Mouse (Mus musculus) lung, embryonic 16.5 days (tissue): Measurements from ENCODE around the gene Ccnyl1. TPM values are rescaled to one million over a fixed set of nuclear protein-coding genes. Genes with fewer than 3 reads are reported as not detected.

Experiments used
- ATAC-seq: fragments of 200-750 bp; cut with Nextera tagmentation; 2 replicates; pipeline ENCODE4 v1.8.0; 2017; ENCODE audit warnings: low read depth, mild to moderate bottlenecking, moderate library complexity
- H3K27ac ChIP-seq: fragments of 300-500 bp; sonication (generic); 2 replicates; pipeline ENCODE4 v1.5.1; 2014; ENCODE audit warnings: mild to moderate bottlenecking, control low read depth, low read length
- H3K27me3 ChIP-seq: fragments of 300-500 bp; sonication (generic); 2 replicates; pipeline ENCODE4 v1.6.1; 2014; ENCODE audit warnings: low read depth, low read length, mixed read lengths; ENCODE audit not compliant: control insufficient read depth, insufficient read depth
- H3K36me3 ChIP-seq: fragments of 300-500 bp; sonication (generic); 2 replicates; pipeline ENCODE4 v1.6.1; 2014; ENCODE audit warnings: low read length; ENCODE audit not compliant: control insufficient read depth, insufficient read depth
- H3K4me1 ChIP-seq: fragments of 300-500 bp; sonication (generic); replicated peaks from 2 replicates; pipeline ENCODE4 v1.6.1; 2014; ENCODE audit warnings: low read length, mixed read lengths; ENCODE audit not compliant: control insufficient read depth, insufficient read depth
- H3K4me2 ChIP-seq: fragments of 300-500 bp; sonication (generic); 2 replicates; pipeline ENCODE4 v1.6.1; 2014; ENCODE audit warnings: low read depth, low read length, control low read depth
- H3K4me3 ChIP-seq: fragments of 300-500 bp; sonication (generic); 2 replicates; pipeline ENCODE4 v1.5.1; 2014; ENCODE audit warnings: mild to moderate bottlenecking, low read length, control low read depth
- H3K9ac ChIP-seq: fragments of 300-500 bp; sonication (generic); 2 replicates; pipeline ENCODE4 v1.6.1; 2014; ENCODE audit warnings: low read length, control low read depth
- H3K9me3 ChIP-seq: fragments of 300-500 bp; sonication (generic); 2 replicates; pipeline ENCODE4 v1.6.1; 2016; ENCODE audit warnings: low read length; ENCODE audit not compliant: control insufficient read depth
- WGBS: fragments of 180-500 bp; shearing (Covaris S2); extraction: QIAGEN DNeasy Blood & Tissue Kit; methylation state at CpG from one replicate; pipeline ENCODE4 v1.1.7; 2014; 5-methylcytosine and 5-hydroxymethylcytosine counted together
- polyA plus RNA-seq: library from polyadenylated mRNA; unstranded; fragments of >200 nt; fragmentation: Nextera tagmentation; extraction: Ambion mirVana; gene quantifications from 2 replicates; pipeline ENCODE4 v1.2.1, GENCODE M21; 2015

The Ccnyl1 gene
- polyA plus RNA-seq, 1 experiment from 2014 or later: 3.8 TPM

- WGBS: 76% methylated on average over 2 of the region's 2 CpGs
- H3K4me1 ChIP-seq: no peaks in the 10 kb centered on the region
- no peaks in the 10 kb centered on the region for H3K27me3 ChIP-seq
- H3K27ac ChIP-seq: no peak overlapping the region
- no peak overlapping the region for H3K9ac ChIP-seq
- no peak for ATAC-seq
- no peaks in the 10 kb centered on the region for H3K36me3 ChIP-seq
- no peaks in the 10 kb centered on the region for H3K9me3 ChIP-seq
- no peak overlapping the region for H3K4me2 ChIP-seq
- no peak overlapping the region for H3K4me3 ChIP-seq
These were observed 23.1 kb upstream of the Ccnyl1 start for GRCm38 (mm10) chr1:64667111-64667633.

- Histone ChIP-seq H3K9me3 (no peaks in the 10 kb centered on the region), H3K4me1 (no peaks in the 10 kb centered on the region), H3K36me3 (no peaks in the 10 kb centered on the region), H3K9ac (no peak overlapping the region), H3K27ac (no peak overlapping the region), H3K4me3 (no peak overlapping the region), H3K4me2 (no peak overlapping the region), H3K27me3 (no peaks in the 10 kb centered on the region)
- WGBS: 55% methylated on average over 2 of the region's 2 CpGs
- ATAC-seq: no peak
These were observed 20.8 kb upstream of the Ccnyl1 start for GRCm38 (mm10) chr1:64669451-64669850.

GRCm38 (mm10) chr1:64673931-64674330, 16.3 kb upstream of the Ccnyl1 start:
- no peaks in the 10 kb centered on the region for H3K9me3 ChIP-seq
- H3K27ac ChIP-seq: no peak overlapping the region
- no peak overlapping the region for H3K4me3 ChIP-seq
- no peaks in the 10 kb centered on the region for H3K27me3 ChIP-seq
- ATAC-seq: no peak
- H3K4me2 ChIP-seq: no peak overlapping the region
- no peaks in the 10 kb centered on the region for H3K4me1 ChIP-seq
- H3K36me3 ChIP-seq: no peaks in the 10 kb centered on the region
- H3K9ac ChIP-seq: no peak overlapping the region
- WGBS: 88% methylated on average over 5 of the region's 5 CpGs

GRCm38 (mm10) chr1:64676060-64676839, 14.0 kb upstream of the Ccnyl1 start:
- ATAC-seq: no peak

GRCm38 (mm10) chr1:64681499-64681898, 8.8 kb upstream of the Ccnyl1 start:
- no peak overlapping the region for H3K4me3 ChIP-seq
- H3K9me3 ChIP-seq: no peaks in the 10 kb centered on the region
- H3K27me3 ChIP-seq: no peaks in the 10 kb centered on the region
- 78% methylated on average over 3 of the region's 3 CpGs for WGBS
- ATAC-seq: no peak
- H3K27ac ChIP-seq: no peak overlapping the region
- H3K9ac ChIP-seq: no peak overlapping the region
- no peak overlapping the region for H3K4me2 ChIP-seq
- no peaks in the 10 kb centered on the region for H3K4me1 ChIP-seq
- H3K36me3 ChIP-seq: no peaks in the 10 kb centered on the region

More at GRCm38 (mm10) chr1:64676060-64676839, 14.0 kb upstream of the Ccnyl1 start:
- no peaks in the 10 kb centered on the region for H3K27me3 ChIP-seq
- no peak overlapping the region for H3K4me3 ChIP-seq
- H3K36me3 ChIP-seq: no peaks in the 10 kb centered on the region
- H3K9ac ChIP-seq: no peak overlapping the region
- no peaks in the 10 kb centered on the region for H3K9me3 ChIP-seq
- no peaks in the 10 kb centered on the region for H3K4me1 ChIP-seq
- WGBS: 59% methylated on average over 6 of the region's 6 CpGs
- H3K4me2 ChIP-seq: no peak overlapping the region
- H3K27ac ChIP-seq: no peak overlapping the region

GRCm38 (mm10) chr1:64683039-64683438, 7.2 kb upstream of the Ccnyl1 start:
- H3K27ac ChIP-seq: no peak overlapping the region
- no peaks in the 10 kb centered on the region for H3K27me3 ChIP-seq
- no peak overlapping the region for H3K9ac ChIP-seq
- ATAC-seq: no peak
- H3K9me3 ChIP-seq: no peaks in the 10 kb centered on the region
- H3K36me3 ChIP-seq: no peaks in the 10 kb centered on the region
- no peaks in the 10 kb centered on the region for H3K4me1 ChIP-seq
- no peak overlapping the region for H3K4me3 ChIP-seq
- no peak overlapping the region for H3K4me2 ChIP-seq
- WGBS: 86% methylated on average over 3 of the region's 3 CpGs

GRCm38 (mm10) chr1:64684440-64684839, 5.8 kb upstream of the Ccnyl1 start:
- Histone ChIP-seq H3K27me3 (no peaks in the 10 kb centered on the region), H3K9me3 (no peaks in the 10 kb centered on the region), H3K36me3 (no peaks in the 10 kb centered on the region), H3K27ac (no peak overlapping the region), H3K4me3 (no peak overlapping the region), H3K9ac (no peak overlapping the region), H3K4me1 (peaks cover under 1% of the 10 kb centered on the region; the same call in 1 of the 2 replicates), H3K4me2 (no peak overlapping the region)
- ATAC-seq: no peak
- WGBS: 89% methylated on average over 2 of the region's 2 CpGs

- Histone ChIP-seq H3K9me3 (no peaks in the 10 kb centered on the region), H3K4me1 (peaks cover 10% of the 10 kb centered on the region), H3K36me3 (no peaks in the 10 kb centered on the region), H3K27ac (no peak overlapping the region), H3K27me3 (no peaks in the 10 kb centered on the region), H3K4me3 (no peak overlapping the region), H3K9ac (no peak overlapping the region), H3K4me2 (no peak overlapping the region)
- WGBS: 65% methylated on average over 4 of the region's 4 CpGs
- ATAC-seq: no peak
These were observed 2.2 kb upstream of the Ccnyl1 start for GRCm38 (mm10) chr1:64688046-64688445.

- H3K27me3 ChIP-seq: no peaks in the 10 kb centered on the region
- H3K9ac ChIP-seq: peak overlapping the region; percentile 65
- no peaks in the 10 kb centered on the region for H3K36me3 ChIP-seq
- no peak for ATAC-seq
- no peaks in the 10 kb centered on the region for H3K9me3 ChIP-seq
- H3K4me1 ChIP-seq: peaks cover 10% of the 10 kb centered on the region
- no peak overlapping the region for H3K27ac ChIP-seq
- WGBS: 14% methylated on average over 9 of the region's 9 CpGs
- peak overlapping the region; percentile 73 for H3K4me2 ChIP-seq
- peak overlapping the region; percentile 85 for H3K4me3 ChIP-seq
These were observed 568 bp upstream of the Ccnyl1 start for GRCm38 (mm10) chr1:64689561-64690212.
